Mouse (Mus musculus) liver, postnatal 0 days (tissue): ENCODE results near the gene Inpp5k.

Experiments
- CTCF ChIP-seq: sonication (generic); IDR thresholded peaks from 2 replicates; pipeline ENCODE4 v1.5.1; 2016; ENCODE audit warnings: antibody characterized with exemption, low read depth
- EP300 ChIP-seq: IDR thresholded peaks from 2 replicates; pipeline ENCODE4 v1.6.1; 2016; ENCODE audit warnings: antibody characterized with exemption, low read depth, mild to moderate bottlenecking

GRCm38 (mm10) chr11:75656621-75657590 lies 26.1 kb downstream of the Inpp5k start:
- TF ChIP-seq CTCF (no peak), EP300 (no peak)
